Mouse (Mus musculus) natural killer cell, adult 2 months (primary cell): Measurements from ENCODE around the gene B3gnt2.

Source experiments
- DNase-seq, 2 experiments: peaks; one replicate each; pipeline ENCODE4 v3.0.0; 2022; ENCODE audit warnings: low spot score in 2 of 2

Gene B3gnt2

GRCm38 (mm10) chr11:22815143-22815542 lies 45.6 kb downstream of the B3gnt2 start:
- peak in 1 of 2 experiments; percentile 19 for DNase-seq

GRCm38 (mm10) chr11:22813921-22814704 lies 46.6 kb downstream of the B3gnt2 start:
- peak; percentile 27 to 49 for DNase-seq

- DNase-seq, result no peak
Measured at GRCm38 (mm10) chr11:22813427-22813826, 47.3 kb downstream of the B3gnt2 start.

- no peak for DNase-seq
Measured at GRCm38 (mm10) chr11:22811413-22811812, 49.3 kb downstream of the B3gnt2 start.

DNA sequence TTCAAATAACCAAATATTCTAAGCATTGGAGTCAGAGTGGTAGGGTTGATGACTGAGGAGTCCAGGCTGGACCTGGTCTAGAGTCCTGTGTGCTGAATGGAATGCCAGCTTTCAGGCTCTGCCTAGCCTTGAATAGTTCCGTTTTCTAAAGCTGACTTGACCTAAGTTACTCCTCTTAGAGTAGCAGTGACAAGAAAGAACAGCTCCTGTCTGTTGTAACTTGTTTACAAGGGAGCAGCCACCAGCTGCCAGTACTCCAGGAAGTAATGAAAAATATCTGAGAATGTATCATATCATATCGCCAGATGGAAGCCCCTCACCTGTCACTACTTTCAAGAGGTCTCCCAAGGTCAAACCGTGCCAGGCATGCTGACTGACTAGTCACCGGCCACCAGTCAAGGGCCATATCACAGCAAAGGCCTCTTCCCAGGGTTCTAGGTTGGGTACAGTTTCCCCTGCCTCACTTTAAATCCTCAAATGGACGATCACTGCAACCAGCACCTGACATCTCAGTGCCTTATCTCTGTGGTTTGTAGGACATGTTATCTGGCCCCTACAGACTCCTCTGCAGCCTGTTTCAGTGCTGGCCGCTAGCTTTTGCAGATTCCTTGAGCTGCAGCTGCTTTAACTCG lies 51.2 kb downstream of the B3gnt2 start:
- no peak for DNase-seq

DNA sequence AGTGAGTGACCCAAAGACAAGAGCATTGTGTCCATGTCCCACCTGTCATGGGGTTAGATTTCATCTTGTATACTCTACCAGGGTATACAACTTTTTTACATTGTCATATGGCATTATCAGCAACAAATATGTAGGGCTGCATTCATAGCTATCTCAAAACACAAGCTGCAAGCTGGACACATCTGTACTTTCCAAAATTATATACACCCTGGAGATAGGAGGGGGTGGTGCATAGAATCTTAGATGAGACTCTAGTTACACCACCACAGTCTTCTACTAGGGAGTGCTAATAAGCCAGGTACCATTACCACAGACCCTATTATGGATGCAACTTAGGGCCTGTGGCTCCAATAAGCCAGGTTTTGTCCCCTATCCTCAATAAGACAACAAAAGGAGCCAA lies 52.7 kb downstream of the B3gnt2 start:
- DNase-seq, result no peak

DNA sequence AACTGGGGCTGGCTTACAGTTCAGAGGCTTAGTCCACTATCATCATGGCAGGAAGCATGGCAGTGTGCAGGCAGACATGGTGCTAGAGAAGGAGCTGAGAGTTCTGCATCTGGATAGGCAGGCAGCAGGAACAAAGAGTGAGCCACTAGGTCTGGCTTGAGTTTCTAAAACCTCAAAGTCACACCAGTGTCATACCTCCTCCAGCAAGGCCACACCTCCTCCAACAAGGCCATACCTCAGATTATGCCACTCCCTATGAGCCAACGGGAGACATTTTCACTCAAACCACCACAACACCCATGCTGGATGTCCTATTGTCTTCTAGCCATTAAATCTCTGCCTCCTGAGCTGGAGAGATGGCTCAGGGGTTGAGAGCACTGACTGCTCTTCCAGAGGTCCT lies 55.6 kb downstream of the B3gnt2 start:
- no peak for DNase-seq

- DNase-seq, result no peak
Measured at GRCm38 (mm10) chr11:22799987-22800424, 60.8 kb downstream of the B3gnt2 start.

- no peak for DNase-seq
Measured at GRCm38 (mm10) chr11:22798916-22799315, 61.8 kb downstream of the B3gnt2 start.

GRCm38 (mm10) chr11:22794734-22795133 lies 66.0 kb downstream of the B3gnt2 start:
- DNase-seq, result no peak

DNA sequence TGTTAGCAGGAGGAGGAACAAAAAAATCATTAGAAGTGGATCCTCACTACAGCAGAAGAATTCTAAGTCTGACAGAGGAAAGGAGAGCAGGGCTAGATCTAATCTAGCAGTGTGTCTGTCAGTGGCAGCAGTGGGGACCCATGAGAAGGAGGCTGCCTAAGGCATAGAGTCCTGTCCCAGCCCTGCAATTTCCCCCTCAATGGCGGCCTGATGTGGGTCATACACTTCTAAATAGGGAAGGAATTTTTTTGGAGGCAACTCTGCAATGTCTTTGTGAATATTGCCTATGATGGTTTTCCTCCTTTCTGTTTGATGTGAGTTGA lies 66.9 kb downstream of the B3gnt2 start:
- DNase-seq, result no peak

DNA sequence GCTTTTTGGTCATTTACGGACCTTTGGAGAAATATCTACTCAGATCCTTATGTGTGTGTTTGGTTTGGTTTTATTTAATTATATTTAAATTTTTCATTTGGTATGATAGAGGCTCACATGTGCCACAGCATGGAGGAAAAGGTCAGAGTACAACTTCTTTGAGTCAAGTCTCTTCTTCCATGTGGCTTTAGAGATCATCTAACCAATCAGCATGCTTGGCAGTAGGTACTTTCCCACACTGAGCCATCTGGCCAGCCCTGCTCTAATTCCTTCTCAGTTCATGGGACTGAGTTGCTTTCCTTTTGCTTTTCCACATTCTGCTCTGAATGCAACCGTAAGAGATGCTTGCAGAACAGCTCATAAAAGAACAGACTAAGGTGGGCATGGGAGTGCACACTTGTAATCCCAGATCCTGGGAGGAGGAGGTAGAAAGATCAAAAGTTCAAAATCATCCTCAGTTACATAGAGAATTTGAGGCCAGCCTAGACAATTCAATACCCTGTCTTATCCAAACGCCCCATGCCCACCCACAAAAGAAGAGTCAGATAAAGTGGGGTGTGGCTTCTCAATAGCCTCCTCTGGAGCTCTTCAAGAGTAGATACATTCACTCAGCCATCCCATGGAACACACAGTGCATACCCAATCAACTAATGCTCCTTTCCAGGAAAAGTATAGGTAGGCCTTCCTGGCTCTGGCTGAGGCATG lies 67.4 kb downstream of the B3gnt2 start:
- no peak for DNase-seq

DNA sequence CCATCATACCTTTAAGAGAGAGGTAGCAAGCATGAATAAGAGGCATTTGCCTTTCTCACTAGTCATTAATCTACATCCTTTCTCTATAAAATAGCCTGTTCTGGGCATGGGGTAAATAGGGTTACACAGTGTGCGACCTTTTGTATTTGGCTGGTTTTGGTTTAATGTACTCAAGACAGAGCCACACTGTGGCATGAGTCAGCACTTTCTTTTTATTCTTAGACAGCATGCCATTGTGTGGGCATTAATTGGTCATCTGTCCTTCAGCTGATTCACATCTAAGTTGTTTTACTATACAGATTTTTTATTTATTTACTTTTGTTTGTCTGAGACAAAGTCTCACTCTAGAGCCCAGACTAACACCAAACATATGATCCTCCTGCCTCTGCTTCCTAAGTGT lies 68.6 kb downstream of the B3gnt2 start:
- DNase-seq, result no peak

DNA sequence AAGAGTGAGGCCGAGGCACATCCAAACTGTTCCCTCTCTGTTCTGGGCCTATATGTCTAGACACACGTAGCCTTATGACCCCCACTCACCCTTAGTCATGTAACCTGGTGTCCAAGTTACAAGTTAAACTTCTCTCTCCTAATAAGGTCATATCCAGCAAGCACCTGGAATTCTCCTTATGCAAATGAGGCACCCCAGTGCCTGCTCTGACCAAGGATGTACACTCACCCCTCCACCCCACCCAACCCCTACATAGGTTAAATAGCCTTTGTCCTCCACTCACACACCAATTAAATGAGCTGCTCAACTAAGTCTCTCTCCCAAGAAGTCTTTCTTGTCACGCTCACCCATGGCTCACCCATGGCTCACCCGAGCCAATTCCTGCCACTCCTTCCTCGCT lies 69.0 kb downstream of the B3gnt2 start:
- no peak for DNase-seq

GRCm38 (mm10) chr11:22787833-22788232 lies 72.9 kb downstream of the B3gnt2 start:
- DNase-seq, result no peak

DNA sequence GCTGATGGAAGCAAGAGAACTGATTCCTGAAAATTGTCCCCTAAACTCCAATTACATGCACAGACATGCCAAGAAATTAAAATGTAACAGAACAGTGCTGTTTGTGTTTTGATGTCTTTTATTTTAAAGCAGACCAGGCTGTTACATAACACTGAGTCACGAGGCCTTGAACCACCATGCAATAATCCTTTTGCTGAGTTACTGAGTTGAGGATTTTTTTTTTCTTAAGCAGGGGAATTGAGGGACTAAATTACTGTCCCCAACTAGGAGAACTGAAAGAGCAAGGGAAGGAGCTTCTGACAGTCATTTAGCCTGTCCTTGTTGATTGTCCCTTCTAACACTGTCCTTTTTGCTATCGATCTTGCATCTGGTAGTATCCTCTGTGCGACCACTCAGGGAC lies 76.3 kb downstream of the B3gnt2 start:
- DNase-seq, result no peak

GRCm38 (mm10) chr11:22782705-22783124 lies 78.0 kb downstream of the B3gnt2 start:
- DNase-seq, result peak in 1 of 2 experiments; percentile 82

DNA sequence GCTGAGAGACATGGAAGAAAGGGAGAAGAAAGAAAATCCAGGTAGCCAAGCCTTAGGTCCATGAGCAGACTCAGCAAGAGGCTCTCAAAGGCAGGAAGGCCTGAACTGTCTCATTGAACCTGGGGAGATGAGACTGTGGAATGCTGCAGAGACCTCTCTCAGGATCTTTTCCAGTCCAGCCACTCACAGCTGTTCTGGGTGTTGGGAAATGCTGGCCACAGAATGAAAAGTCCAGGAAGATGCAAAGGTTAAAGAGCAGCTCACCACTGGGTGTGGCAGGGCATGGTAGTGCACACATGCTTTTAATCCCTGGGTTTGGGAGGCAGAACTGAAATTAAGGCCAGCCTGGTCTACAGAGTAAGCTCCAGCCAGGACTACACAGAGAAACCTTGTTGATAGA lies 79.6 kb downstream of the B3gnt2 start:
- DNase-seq, result no peak

DNA sequence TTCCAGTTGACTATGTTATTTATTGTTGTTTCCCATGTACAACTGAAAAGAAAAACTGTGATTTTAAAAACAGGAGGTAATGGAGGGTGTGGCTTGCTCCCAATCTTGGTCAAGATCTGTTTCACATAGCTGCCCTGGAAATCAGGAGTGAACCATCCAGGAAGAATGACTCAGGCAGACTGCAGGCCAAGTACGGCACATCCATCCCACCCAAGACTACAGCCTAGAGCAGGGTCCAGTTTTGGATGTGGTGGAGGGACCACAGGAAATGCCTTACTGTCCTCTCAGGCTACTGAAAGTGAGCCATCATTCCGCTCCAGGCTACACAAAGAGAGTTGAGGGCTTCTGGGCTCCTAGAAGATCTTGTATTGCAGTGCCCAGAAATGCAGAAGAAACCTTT lies 80.0 kb downstream of the B3gnt2 start:
- DNase-seq, result no peak

DNA sequence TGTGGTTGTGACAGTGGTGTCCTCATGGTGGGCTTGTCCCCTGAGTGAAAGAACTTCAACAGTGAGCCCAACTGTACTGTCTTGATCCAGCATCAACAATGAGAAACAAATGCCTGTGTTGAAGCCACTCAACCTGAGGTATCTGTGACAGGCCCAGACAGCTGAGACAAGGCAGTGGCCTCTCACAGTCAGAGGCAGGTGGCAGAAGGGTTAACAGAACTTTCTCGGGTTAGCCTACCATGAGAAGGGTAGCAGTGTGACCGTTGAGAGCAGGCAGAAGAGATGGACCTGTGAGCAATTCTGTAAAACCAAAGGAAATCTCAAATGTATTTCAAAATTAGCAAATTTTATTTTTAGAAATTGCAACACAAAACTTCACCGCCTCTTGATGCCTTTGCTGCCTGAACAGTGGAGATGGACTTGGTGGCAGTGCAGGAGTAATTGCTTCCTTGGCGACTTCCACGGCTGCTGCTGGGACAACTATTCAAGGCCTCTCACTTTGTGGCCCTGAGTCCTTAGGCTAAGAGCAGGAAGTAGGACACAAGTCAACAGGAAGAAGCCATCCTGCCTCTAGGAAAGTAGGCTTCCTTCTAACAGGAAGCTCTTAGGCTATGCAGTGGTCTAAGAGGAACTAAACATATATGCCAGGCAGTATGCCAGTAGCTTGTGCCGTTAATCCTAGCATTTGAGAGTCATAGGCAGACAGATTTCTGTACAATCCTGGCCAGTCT lies 80.8 kb downstream of the B3gnt2 start:
- no peak for DNase-seq

DNA sequence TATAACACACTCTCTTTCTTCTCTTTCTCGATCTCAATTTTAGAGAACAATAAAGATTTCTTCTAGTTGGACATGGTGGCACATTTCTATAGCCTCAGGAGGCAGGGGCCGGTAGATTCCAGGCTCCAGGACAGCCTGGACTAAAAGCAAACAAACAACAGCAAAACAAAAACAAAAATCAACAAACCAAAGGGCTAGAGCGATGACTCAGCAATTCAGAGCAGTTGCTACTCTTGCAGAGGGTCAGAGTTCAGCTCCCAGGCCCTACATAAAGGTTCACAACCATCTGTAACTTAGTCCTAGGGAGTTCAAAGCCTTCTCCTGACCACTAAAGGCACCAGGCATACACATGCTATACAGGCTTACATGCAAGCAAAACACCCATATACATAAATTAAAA lies 82.2 kb downstream of the B3gnt2 start:
- no peak for DNase-seq

- DNase-seq, result peak in 1 of 2 experiments; percentile 36
Measured at GRCm38 (mm10) chr11:22777531-22777930, 83.2 kb downstream of the B3gnt2 start.
